Mouse (Mus musculus): Measurements from ENCODE around the gene Clybl. TPM values are rescaled to one million over a fixed set of nuclear protein-coding genes. Genes with fewer than 3 reads are reported as not detected.

Clybl gene
- total and polyA plus RNA-seq, 3 experiments, result 16.5 to 25.7 (median 18.7) TPM

GRCm38 (mm10) chr14:122183974-122184373, 2.5 kb downstream of the Clybl start:
- peaks cover 3 to 22% of the 10 kb centered on the region in 2 experiments for H3K4me1 ChIP-seq (ENCODE audit: control insufficient read depth in 1 of 2, insufficient read depth in 2 of 2)
- H3K9me3 ChIP-seq (replicated peaks; ENCODE audit: low read length), result no peaks in the 10 kb centered on the region
- H3K9ac ChIP-seq (ENCODE audit: insufficient read depth, low read depth), result no peak overlapping the region
- no peaks in the 10 kb centered on the region for H3K27me3 ChIP-seq (replicated peaks)
- dilution Hi-C loops (cut with MboI; ENCODE audit: extremely low pct_ligation_motif_present, extremely low pct_unique_long_range_greater_than_20kb, low sequenced_read_pairs) (no loop called here), in situ Hi-C loops (cut with MboI; ENCODE audit: low pct_ligation_motif_present, low pct_unique_long_range_greater_than_20kb, low sequenced_read_pairs) (no loop called here)
- DNase-seq (ENCODE audit: extremely low read depth), result no peak
- H3K27ac ChIP-seq (ENCODE audit: insufficient read depth, low read depth), result no peak overlapping the region
- 0 out of 2 replicates have a peak, but pooled peaks have one; percentile 40 for TF ChIP-seq MAFK (IDR thresholded peaks at IDR 0.05; ENCODE audit: insufficient replicate concordance, low read length)
- TF ChIP-seq ZC3H11A (IDR thresholded peaks at IDR 0.05; ENCODE audit: low read depth, low read length), result no peak
- no peak for TF ChIP-seq E2F4 (IDR thresholded peaks at IDR 0.05; ENCODE audit: insufficient replicate concordance, low read depth, low read length)
- TF ChIP-seq MYC (IDR thresholded peaks at IDR 0.05; ENCODE audit: low read depth, low read length), result no peak
- no peak for TF ChIP-seq GABPA (IDR thresholded peaks at IDR 0.05; ENCODE audit: insufficient replicate concordance, low read depth, low read length)
- no peak for TF ChIP-seq CTCF (conservative IDR thresholded peaks at IDR 0.05 in 1 of 2, IDR thresholded peaks at IDR 0.05 in 1 of 2; ENCODE audit: low read depth in 2 of 2, low read length in 2 of 2)
- no peak overlapping the region for H3K4me3 ChIP-seq (replicated peaks in 1 of 3; ENCODE audit: low read depth in 2 of 3, low read length in 2 of 3, poor library complexity in 1 of 3)
- H3K79me2 ChIP-seq (replicated peaks; ENCODE audit: control insufficient read depth, extremely low read depth, insufficient read depth, poor library complexity, severe bottlenecking), result no peaks in the 10 kb centered on the region
- H3K4me2 ChIP-seq (ENCODE audit: insufficient read depth, low read depth, poor library complexity, severe bottlenecking), result no peak overlapping the region
- no peaks in the 10 kb centered on the region for H3K36me3 ChIP-seq (replicated peaks in 1 of 2; ENCODE audit: control insufficient read depth in 1 of 2, insufficient read depth in 1 of 2, low read length in 1 of 2)

- no peaks in the 10 kb centered on the region for H3K27me3 ChIP-seq (replicated peaks)
- H3K4me3 ChIP-seq (replicated peaks in 1 of 3; ENCODE audit: low read depth in 2 of 3, low read length in 2 of 3, poor library complexity in 1 of 3), result no peak overlapping the region
- H3K9me3 ChIP-seq (replicated peaks; ENCODE audit: low read length), result peaks cover 2% of the 10 kb centered on the region
- in situ Hi-C loops (cut with MboI; ENCODE audit: low pct_ligation_motif_present, low pct_unique_long_range_greater_than_20kb, low sequenced_read_pairs), result no loop called here
- no peak for DNase-seq (ENCODE audit: extremely low read depth)
- TF ChIP-seq ZNF384 (IDR thresholded peaks at IDR 0.05; ENCODE audit: low read depth, low read length) (no peak), ELF1 (IDR thresholded peaks at IDR 0.05; ENCODE audit: low read depth, low read length) (no peak), ZKSCAN1 (IDR thresholded peaks at IDR 0.05; ENCODE audit: borderline replicate concordance, low read depth, low read length) (no peak), TBP (conservative IDR thresholded peaks at IDR 0.05; ENCODE audit: low read depth, low read length) (no peak), BHLHE40 (IDR thresholded peaks at IDR 0.05; ENCODE audit: low read depth, low read length) (no peak), IRF4 (IDR thresholded peaks at IDR 0.05; ENCODE audit: low read depth, low read length) (no peak), MXI1 (IDR thresholded peaks at IDR 0.05; ENCODE audit: low read depth, low read length) (no peak), TCF12 (IDR thresholded peaks at IDR 0.05; ENCODE audit: low read depth, low read length) (no peak), PAX5 (IDR thresholded peaks at IDR 0.05; ENCODE audit: low read length) (no peak), USF2 (conservative IDR thresholded peaks at IDR 0.05; ENCODE audit: low read depth, low read length) (no peak), NELFE (IDR thresholded peaks at IDR 0.05; ENCODE audit: low read depth, low read length) (no peak), USF1 (IDR thresholded peaks at IDR 0.05; ENCODE audit: low read depth, low read length) (no peak), GABPA (IDR thresholded peaks at IDR 0.05; ENCODE audit: insufficient replicate concordance, low read depth, low read length) (no peak), MAX (IDR thresholded peaks at IDR 0.05; ENCODE audit: low read length) (no peak), RCOR1 (conservative IDR thresholded peaks at IDR 0.05; ENCODE audit: low read depth, low read length) (no peak)
- peaks cover 0 to 9% of the 10 kb centered on the region in 2 experiments; a peak in 2 of 4 replicates for H3K4me1 ChIP-seq (ENCODE audit: control insufficient read depth in 1 of 2, insufficient read depth in 2 of 2)
- H3K27ac ChIP-seq (ENCODE audit: insufficient read depth, low read depth), result no peak overlapping the region
- dilution Hi-C loops (cut with MboI; ENCODE audit: extremely low pct_ligation_motif_present, extremely low pct_unique_long_range_greater_than_20kb, low sequenced_read_pairs), result no loop called here
- peaks cover 0 to 3% of the 10 kb centered on the region in 2 experiments for H3K36me3 ChIP-seq (replicated peaks in 1 of 2; ENCODE audit: control insufficient read depth in 1 of 2, insufficient read depth in 1 of 2, low read length in 1 of 2)
- no peak overlapping the region for H3K4me2 ChIP-seq (ENCODE audit: insufficient read depth, low read depth, poor library complexity, severe bottlenecking)
- no peaks in the 10 kb centered on the region for H3K79me2 ChIP-seq (replicated peaks; ENCODE audit: control insufficient read depth, extremely low read depth, insufficient read depth, poor library complexity, severe bottlenecking)
- H3K9ac ChIP-seq (ENCODE audit: insufficient read depth, low read depth), result no peak overlapping the region
These were observed 6.7 kb downstream of the Clybl start for GRCm38 (mm10) chr14:122188250-122188649.

Measured in CH12.LX (cell line).